Mouse (Mus musculus) ES-Bruce4 (cell line): Measurements from ENCODE around the gene Sec22c.

Experiments
- CTCF ChIP-seq: IDR thresholded peaks from one replicate; pipeline ENCODE4 v1.8.1; 2011; ENCODE audit warnings: low read depth, low read length
- EP300 ChIP-seq: IDR thresholded peaks from 2 replicates; pipeline ENCODE4 v1.6.1; 2011; ENCODE audit warnings: low read depth, low read length; ENCODE audit not compliant: insufficient read depth
- POLR2A ChIP-seq: IDR thresholded peaks from one replicate; pipeline ENCODE4 v1.8.1; 2011; ENCODE audit warnings: low read length; ENCODE audit not compliant: insufficient read depth

GRCm38 (mm10) chr9:121633306-121633705 lies 72.0 kb downstream of the Sec22c start:
- no peak for TF ChIP-seq POLR2A
- no peak for TF ChIP-seq EP300
- no peak for TF ChIP-seq CTCF
